Mouse (Mus musculus) heart, adult 2 months (tissue): ENCODE data around the gene Rin3.

Experiments
- CTCF ChIP-seq: fragments of 200-600 bp; IDR thresholded peaks from 2 replicates; pipeline ENCODE4 v1.8.1; 2022; ENCODE audit warnings: antibody characterized with exemption, mild to moderate bottlenecking, moderate library complexity
- POLR2A ChIP-seq: fragments of 200-500 bp; IDR thresholded peaks from 2 replicates; pipeline ENCODE4 v1.6.1; 2011; ENCODE audit warnings: mild to moderate bottlenecking, low read depth, low read length, control low read depth; ENCODE audit not compliant: insufficient read depth

DNA sequence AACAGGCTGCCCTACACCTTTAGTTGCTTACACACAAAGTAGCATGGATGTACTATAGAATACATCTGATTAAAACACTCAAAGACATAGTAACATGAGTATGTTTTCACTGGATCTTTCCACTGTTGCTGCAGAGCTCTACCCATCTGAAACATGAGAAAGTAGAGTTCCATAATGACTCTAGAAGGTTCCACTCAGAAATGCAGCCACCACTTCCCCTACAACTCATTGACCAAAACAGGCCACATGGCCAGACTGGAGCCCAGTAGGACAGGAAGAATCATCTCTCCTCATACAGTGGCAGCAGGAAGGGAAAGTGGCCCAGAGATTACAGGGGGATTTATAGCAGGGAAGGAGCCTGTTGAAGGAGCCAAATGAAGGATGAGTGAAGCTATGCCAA is 47.9 kb downstream of the Rin3 start:
- TF ChIP-seq POLR2A (no peak), CTCF (no peak)
